Mouse (Mus musculus) erythroid progenitor cell, adult 5-6 weeks (primary cell): Measurements from ENCODE around the gene Ccdc155. TPM values are rescaled to one million over a fixed set of nuclear protein-coding genes. Genes with fewer than 3 reads are reported as not detected.
"Not testable (repeated sequence)": the region's sequence is repeated elsewhere in the genome, so short reads cannot be mapped to it uniquely, and the experiment has no call there.

Experiments
- ATAC-seq: replicated peaks from 2 replicates; pipeline ENCODE4 v1.8.0; 2016; ENCODE audit warnings: moderate number of reproducible peaks, mild to moderate bottlenecking, moderate TSS enrichment, inconsistent platforms; ENCODE audit not compliant: poor library complexity, low FRiP score, severe bottlenecking
- total RNA-seq, 2 experiments: library from RNA; stranded (forward) in 1 of 2; stranded (reverse) in 1 of 2; fragments of 150-400 nt in 1 of 2; fragments of 186-747, 209-891 nt in 1 of 2; gene quantifications; 2 replicates each; pipeline versions ENCODE4 v1.2.3 to v1.2.4; 2015 to 2017; ENCODE audit warnings: low replicate concordance in 2 of 2

Ccdc155 gene
- total RNA-seq, 2 experiments from 2014 or later, result not detected

DNA sequence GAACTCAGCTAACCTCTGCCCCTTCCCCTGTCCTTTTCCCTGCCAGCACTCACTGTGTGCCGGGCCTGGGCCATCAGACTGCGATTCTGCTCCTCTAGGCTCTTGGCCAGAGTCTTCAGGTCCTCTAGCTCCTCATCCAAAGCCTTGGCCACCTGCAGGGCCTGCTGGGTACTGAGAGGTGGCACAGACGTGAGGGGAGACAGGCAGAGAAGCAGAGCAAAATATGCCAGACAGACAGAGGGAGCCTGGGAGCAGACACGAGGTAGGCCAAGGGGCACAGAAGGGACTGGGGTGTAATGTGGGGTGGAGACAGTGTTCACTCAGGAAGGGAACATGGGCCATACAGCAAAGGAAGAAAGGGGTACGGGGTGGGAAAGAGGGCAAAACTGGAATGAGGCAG lies 11.3 kb downstream of the Ccdc155 start:
- ATAC-seq, result no peak

DNA sequence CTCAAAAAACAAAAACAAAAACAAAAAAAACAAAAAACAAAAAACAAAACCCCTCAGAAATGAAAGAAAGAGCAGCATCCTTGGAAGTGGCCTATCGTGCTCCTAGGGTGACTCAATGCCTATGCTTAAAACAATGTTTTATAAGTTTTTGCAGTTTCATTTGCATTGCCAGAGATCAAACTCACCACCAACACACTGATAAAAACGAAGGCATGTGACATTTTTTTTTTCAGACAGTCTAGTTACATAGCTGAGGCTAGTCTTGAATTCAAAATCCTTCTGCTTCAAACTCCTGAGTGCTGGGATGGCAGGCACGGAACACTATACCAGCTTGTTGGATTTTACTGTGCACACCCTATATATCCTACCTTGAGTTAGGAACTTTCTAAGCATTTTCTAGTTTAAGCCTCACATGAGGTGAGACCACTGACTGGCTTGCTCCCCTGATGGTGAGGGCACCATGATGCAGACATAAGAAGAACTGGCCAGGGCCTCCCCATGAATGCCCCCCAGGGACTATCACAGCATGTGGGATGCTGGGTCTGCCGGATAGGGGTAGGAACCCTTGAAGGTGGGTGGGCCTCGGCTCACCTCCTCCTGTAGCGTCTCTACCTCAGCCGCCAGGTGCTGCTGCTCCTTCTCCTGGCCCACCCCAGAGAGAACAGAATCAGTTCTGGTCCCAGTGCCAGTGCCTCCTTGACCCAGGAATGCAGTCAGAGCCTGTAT lies 11.9 kb downstream of the Ccdc155 start:
- ATAC-seq, result no peak

DNA sequence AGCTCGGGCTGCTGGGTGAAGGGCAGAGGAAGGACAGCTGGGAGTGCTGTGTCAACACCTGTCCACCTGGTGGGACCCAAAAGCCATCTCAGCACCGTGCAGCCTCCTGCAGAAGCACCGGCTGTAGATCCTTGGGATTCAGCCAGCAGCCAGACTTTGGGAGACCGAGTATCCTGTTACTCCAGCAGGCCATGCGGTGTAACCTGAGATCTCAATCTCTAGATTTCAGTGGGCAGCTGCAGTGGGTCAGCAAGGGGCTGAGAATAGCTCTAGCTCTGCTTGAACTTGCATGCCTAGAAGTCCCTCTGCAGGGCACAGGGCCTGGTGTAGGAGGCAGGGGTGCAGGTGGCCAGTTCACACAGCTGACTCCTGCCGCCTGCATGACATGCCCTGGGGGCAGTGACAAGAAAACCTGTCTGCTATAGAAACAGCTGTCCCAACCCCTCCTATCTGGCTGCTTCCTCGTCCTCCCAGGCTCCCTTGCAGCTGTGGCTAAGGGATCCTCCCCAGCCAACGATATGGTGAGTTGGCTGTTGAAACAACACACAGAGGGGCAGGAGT lies 12.8 kb downstream of the Ccdc155 start:
- ATAC-seq, result no peak

DNA sequence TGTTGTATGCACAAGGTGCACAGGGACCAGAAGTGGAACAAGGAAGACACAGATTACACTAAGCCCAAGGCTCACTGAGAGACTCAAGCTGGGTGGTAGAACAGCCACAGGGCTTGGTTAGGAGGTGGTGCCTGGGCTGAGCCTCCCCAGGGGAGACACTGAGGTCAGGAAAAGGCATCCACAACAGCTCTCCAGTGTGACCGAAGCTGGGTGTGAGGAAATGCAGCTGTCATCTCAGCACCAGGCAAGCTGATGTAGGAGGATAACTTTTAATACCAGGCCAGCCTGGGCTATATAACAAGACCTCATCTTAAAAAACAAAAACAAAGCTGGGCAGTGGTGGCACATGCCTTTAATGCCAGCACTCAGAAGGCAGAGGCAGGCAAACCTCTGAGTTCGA lies 13.5 kb downstream of the Ccdc155 start:
- ATAC-seq, result no peak

DNA sequence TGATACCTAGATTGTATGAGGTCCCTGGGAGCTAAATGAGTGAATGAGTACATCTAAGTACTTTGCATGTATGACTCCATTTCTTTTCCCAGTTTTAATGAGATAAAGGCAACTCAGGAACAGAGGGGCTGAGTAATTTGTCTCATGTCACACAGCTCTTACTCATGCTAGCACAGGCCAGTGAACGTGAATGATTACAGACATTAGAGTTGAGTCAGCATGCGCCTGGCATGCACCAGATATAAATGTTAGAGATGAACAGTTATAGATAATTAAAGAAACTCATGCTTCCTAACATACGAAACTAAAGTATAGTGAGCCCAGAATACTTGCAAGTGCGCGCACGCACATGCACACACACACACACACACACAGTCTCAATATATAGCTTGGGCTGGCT lies 14.5 kb downstream of the Ccdc155 start:
- ATAC-seq, result 0 out of 2 replicates have a peak, but pooled peaks have one; percentile 12

DNA sequence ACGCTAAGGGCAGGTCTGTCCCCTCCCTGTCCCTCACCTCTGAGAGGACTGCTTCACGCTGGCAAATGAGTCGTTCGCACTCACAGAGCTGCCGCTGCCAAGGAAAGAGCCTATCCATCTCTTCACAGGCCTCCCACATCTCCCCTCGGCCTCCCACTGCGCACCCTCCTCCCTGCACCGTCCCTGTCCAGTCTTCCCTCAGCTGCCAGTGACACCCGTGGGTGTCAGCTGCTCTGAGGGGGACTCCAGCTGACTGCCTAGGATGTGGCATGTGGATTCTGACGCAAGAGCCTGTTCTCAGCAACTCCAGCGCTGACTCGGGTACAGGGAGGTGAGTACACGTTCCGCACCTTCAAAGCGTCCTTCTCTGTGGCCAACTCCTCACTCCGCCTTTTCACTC lies 15.1 kb downstream of the Ccdc155 start:
- no peak for ATAC-seq

DNA sequence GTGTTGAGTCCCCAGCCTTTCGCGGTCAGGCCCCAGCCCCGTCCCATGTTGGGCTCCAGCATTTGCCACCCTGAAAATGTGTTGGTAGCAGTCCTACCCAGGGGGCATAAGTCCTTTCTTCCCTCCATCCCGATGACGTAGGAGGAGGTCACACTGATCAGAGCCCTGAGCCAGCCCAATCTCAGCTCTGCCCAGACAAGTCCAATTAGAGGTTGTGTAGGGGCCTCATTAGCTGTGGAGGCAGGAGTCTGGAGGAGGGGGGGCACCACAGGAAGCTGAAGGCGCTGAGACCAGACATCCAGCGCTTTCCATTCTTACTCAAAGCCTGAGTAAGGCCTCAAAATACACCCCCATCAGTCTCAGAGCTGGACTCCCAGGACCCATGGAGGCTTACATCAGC lies 18.8 kb downstream of the Ccdc155 start:
- no peak for ATAC-seq

DNA sequence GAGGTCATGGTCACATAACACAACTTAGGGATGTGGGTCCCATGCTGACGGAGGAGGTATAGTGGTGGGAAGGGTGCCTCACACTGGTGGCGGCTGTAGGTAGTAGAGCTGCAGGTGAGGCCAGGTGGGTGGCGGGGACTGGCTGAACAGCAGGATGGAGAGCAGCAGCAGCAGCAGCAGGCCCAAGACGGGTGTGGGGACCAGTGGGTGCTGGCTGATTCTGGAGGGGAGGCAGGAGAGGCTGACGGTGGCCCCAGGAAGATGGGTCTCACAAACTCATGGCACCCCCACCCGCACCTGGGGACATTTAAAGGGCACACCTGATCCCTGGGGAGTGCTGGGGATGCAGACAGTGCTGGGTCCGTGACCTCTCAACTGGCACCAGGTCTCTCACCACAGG lies 21.0 kb downstream of the Ccdc155 start:
- ATAC-seq, result no peak

DNA sequence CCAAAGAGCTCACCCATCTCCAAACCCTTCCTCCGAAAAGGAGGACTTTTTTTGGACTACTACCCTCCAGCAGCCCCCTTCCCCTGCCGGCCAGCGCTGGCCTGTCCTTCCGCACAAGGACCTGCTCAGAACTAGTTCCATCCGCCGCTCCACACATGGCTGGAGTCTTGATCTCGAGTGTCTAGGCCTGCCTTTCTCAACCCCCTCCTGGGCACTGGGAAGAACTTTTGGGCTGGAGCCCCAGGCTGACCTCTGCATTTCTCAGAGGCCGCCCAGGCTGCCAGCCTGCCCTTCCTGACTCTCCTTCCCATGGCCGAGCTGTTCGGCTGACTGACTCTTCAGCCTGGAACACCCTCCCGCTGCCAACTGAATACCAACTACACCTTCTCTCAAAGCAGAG lies 22.1 kb downstream of the Ccdc155 start:
- ATAC-seq, result 0 out of 2 replicates have a peak, but pooled peaks have one; percentile 1

DNA sequence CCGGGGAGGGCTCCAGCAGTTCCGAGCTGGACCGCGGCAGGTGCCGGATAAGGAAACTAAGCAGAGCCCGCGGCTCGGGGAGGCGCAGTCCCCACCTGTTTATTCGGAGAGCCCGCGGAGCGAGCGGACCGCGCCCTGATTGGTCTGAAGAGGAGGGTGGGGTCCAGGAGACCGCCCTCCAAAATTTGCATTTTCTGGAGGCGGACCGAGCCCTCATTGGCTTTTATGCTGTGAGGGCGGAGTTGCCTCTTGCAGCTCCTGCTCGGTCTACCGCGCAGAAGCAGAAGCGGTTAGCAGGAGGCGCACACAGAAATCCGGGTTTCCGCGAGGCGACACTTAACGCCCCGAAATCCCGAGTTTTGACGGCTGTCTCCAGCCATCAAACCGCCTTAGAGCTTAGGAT lies 22.5 kb downstream of the Ccdc155 start:
- peak; percentile 93 for ATAC-seq

DNA sequence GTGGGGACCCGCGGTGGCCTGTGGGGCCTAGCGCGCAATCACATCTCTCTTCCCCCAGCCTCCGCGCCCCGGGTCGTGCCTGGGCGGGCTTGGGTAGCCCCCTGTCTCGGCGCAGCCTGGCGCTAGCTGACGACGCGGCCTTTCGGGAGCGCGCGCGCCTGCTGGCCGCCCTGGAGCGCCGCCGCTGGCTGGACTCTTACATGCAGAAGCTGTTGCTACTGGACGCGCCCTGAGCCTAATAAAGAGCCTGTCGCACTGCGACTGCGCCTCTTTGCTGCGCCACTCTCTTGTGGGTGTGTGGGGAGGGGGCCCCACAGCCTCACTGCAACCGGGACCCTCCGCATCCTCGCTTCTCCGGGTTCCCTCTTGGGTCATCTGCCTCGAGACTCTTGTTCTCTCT lies 23.2 kb downstream of the Ccdc155 start:
- peak; percentile 21; the same call in 1 of the 2 replicates for ATAC-seq

DNA sequence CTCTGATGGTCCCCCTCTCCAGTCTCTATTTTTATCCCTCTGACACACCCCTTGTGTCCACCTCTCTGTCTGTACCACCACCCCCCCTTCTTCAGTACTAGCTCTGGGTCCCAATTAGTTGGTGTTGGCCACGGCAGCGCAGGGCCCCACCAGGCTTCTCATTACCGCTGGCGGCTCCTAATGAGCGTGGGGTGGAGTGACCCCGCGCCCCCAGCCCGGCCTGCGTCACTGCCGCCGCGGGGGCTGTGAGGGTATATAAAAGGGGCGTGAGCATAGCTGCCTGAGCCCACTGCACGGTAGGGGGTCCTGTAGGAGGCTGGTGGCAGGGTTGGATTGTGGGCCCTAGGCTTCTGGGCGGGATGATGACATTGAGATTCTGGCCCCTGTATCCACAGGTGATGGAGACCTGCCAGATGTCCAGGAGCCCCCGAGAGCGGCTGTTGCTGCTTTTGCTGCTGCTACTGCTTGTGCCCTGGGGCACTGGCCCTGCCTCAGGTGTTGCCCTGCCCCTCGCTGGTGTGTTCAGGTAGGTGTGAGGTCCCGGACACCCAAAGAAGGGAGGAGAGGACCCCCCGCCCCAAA lies 23.7 kb downstream of the Ccdc155 start, which contains the start of gene Pth2:
Gene Pth2 (plus strand): TSS at position 100 of the 582 bp plus-strand sequence.
- no peak for ATAC-seq

DNA sequence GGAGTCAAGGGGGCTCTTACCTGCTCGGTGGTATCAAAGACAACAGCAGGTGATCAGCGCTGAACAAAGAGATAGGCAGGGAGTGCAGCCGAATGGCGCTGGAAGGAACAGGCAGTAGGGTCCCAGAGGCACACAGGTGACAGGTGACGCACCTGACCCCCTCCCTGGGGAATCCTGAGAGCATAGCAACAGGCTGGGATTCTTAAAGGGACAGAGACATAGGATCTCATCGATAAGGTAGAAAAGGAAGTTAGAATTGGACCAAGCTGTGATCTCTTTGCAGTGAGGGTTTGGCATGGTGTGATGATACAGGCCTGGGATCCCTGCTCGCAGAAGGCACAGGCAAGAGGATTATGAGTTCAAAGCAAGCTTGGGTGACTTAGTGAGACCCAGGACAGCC lies 25.2 kb downstream of the Ccdc155 start, which contains the start of gene Gfy:
Gene Gfy (minus strand): TSS at position 101 of the 400 bp plus-strand sequence.
- no peak for ATAC-seq

DNA sequence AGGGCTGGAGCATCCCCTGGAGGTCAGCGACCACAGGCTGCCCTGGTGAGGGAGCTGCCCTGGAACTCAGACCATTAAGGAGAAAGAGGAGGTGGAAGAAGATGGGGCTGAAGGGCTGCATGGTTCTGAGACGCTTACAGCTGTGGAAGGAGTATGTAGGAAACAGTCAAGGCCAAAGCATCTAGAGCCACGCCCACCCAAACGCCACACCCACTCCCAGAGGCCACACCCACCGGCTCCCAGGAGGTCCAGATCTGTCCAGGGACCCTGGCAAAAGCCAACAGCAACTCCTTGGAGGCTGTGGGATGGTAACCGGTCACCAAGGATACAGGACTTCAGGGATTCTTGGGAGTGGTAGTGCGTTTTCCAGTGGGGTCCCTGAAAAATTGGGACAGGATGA lies 26.1 kb downstream of the Ccdc155 start:
- no peak for ATAC-seq

DNA sequence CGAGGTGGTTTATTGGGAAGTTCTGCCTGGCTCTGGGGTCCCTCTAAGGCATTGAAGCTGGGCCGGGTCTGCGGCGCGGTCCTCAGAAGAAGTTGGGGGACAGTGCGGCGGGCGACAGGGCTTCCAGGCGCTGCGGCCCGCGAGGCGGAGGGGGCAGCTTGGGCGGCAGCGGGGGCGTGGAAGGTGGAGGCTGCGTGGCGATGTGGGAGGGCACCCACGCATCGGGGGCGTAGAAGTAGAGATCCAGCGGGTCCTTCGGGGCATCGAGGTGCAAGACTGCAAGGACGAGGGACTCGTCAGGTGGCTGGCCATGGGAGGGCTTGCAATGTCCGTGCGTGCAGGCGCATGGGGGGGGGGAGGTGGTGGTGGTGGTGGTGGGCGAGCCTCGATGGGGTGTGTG lies 28.3 kb downstream of the Ccdc155 start:
- ATAC-seq, result no peak

DNA sequence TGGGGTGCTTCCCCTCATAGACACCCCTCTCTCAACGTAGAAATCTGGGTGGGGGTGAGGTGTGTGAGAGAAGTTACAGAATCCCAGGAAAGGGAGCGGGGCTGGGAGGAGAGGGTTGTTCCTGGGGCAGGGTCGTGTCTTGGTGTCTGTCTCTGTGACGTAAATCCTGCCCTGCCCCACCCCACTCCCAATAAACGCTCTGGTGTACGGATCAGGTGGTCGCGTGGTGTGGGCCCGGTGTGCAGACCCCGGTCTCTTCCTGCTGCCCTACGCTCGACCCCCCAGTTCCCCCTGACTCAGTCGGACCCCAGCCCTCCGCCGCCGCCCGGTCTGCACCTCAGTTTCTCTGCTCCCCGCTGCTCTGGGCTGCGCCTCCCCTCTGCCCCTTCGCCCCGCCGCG lies 28.8 kb downstream of the Ccdc155 start:
- ATAC-seq, result no peak

DNA sequence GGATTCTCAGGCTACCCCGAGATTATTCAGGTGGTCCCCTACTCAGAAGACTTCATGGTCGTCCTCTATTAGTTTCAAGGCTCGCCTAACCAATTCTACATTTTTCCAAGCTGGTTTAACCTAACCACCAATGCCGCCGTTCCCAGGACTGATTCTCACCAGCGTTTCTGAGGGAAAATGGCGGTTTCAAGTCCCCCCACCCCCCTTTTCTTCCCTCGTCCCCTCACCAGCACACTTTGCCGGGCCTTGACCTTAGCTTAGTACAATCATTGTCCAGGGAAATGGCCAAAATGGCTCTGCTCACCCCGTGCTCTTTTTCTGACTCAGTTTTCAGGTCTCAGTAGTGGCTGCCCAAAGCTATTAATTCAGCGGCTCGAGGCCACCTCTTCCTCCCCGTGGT lies 29.3 kb downstream of the Ccdc155 start:
- ATAC-seq, result no peak

DNA sequence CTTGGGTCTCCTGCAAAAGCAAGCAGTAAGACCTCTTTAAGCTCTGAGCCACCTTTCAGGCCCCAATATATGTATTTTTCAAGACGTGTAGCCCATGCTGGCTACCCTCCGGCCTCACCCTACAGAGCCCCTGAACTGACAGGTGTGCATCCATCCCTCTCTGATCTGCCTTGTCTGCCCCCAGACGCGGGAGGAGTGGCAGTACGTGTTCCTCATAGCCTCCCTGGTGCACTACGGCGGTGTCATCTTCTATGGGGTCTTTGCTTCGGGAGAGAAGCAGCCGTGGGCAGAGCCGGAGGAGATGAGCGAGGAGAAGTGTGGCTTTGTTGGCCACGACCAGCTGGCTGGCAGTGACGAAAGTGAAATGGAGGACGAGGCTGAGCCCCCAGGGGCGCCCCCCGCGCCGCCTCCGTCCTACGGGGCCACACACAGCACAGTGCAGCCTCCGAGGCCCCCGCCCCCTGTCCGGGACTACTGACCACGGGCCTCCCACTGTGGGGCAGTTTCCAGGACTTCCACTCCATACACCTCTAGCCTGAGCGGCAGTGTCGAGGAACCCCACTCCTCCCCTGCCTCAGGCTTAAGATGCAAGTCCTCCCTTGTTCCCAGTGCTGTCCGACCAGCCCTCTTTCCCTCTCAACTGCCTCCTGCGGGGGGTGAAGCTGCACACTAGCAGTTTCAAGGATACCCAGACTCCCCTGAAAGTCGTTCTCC lies 30.0 kb downstream of the Ccdc155 start:
- ATAC-seq, result no peak

DNA sequence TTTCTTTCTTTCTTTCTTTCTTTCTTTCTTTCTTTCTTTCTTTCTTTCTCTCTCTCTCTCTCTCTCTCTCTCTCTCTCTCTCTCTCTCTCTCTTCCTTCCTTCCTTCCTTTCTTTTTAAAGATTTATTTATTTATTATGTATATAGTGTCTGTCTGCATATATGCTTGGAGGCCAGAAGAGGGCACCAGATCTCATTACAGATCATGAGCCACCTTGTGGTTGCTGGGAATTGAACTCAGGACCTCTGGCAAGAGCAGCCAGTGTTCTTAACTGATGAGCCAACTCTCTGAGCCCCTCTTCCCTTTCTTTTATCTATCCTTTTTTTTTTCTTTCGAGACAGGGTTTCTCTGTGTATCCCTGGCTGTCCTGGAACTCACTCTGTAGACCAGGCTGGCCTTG lies 30.9 kb downstream of the Ccdc155 start:
- not testable (repeated sequence) for ATAC-seq

DNA sequence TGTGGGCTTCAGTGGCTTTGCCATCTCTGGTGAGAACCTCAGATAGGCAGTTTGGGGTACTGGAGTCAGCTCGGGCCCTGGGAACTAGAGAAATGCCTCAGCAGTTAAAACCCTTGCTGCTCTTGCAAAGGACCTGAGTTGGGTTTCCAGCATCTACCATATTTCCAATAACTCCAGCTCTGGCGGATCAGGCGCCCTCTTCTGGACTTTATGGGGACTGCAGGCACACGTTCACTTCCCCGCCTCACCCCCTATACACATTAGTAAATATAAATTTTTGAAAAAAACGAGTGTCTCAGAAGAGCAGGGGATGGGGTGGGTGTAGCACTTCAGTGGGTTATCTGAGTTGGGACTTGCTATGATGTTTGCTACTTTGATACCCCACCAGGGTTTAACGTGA lies 31.7 kb downstream of the Ccdc155 start:
- peak; percentile 59 for ATAC-seq

DNA sequence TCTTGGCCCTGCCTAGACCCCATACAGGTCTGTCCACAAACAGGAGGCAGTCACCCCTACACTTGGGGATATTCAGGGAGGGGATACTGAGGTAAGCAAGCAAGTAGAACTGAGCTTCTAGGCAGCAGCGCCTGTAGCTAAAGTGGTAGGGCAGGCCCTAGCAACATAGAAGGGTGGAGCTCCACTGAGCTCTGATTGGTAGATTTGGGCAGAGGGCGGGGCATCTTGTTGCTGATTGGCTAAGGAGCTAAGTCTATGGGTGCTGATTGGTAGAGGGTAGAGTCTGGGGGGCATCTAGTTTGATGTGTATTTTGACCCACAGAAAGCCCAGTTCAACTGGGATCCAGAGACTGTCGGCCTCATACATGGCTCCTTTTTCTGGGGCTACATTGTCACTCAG lies 35.2 kb downstream of the Ccdc155 start:
- ATAC-seq, result no peak
